Mouse (Mus musculus) kidney, embryonic 14.5 days (tissue): Measurements from ENCODE around the gene Htra1. TPM values are rescaled to one million over a fixed set of nuclear protein-coding genes. Genes with fewer than 3 reads are reported as not detected.

Experiments used
- ATAC-seq: fragments of 200-750 bp; cut with Nextera tagmentation; 2 replicates; pipeline ENCODE4 v1.8.0; 2017; ENCODE audit warnings: moderate number of reproducible peaks, mild to moderate bottlenecking, moderate TSS enrichment, moderate library complexity; ENCODE audit not compliant: low FRiP score, low TSS enrichment
- H3K27ac ChIP-seq: fragments of 300-500 bp; sonication (generic); 2 replicates; pipeline ENCODE4 v1.5.1; 2014; ENCODE audit warnings: low read depth, mild to moderate bottlenecking, low read length, moderate library complexity, mixed read lengths
- H3K27me3 ChIP-seq: fragments of 300-500 bp; sonication (generic); 2 replicates; pipeline ENCODE4 v1.6.1; 2014; ENCODE audit warnings: mild to moderate bottlenecking, low read length; ENCODE audit not compliant: control insufficient read depth, insufficient read depth
- H3K36me3 ChIP-seq: fragments of 300-500 bp; sonication (generic); 2 replicates; pipeline ENCODE4 v1.6.1; 2014; ENCODE audit warnings: low read length, mixed read lengths; ENCODE audit not compliant: control insufficient read depth, insufficient read depth
- H3K4me1 ChIP-seq: fragments of 300-500 bp; sonication (generic); 2 replicates; pipeline ENCODE4 v1.6.1; 2014; ENCODE audit warnings: low read length, mixed read lengths; ENCODE audit not compliant: control insufficient read depth, insufficient read depth
- H3K4me2 ChIP-seq: fragments of 300-500 bp; sonication (generic); replicated peaks from 2 replicates; pipeline ENCODE4 v1.6.1; 2014; ENCODE audit warnings: low read depth, mild to moderate bottlenecking, low read length
- H3K4me3 ChIP-seq: fragments of 300-500 bp; sonication (generic); 2 replicates; pipeline ENCODE4 v1.5.1; 2014; ENCODE audit warnings: mild to moderate bottlenecking, low read length
- H3K9ac ChIP-seq: fragments of 300-500 bp; sonication (generic); 2 replicates; pipeline ENCODE4 v1.6.1; 2014; ENCODE audit warnings: low read depth, mild to moderate bottlenecking, low read length, moderate library complexity
- H3K9me3 ChIP-seq: fragments of 300-500 bp; sonication (generic); 2 replicates; pipeline ENCODE4 v1.6.1; 2016; ENCODE audit warnings: low read length; ENCODE audit not compliant: control insufficient read depth
- WGBS: fragments of 180-500 bp; shearing (Covaris S2); extraction: QIAGEN DNeasy Blood & Tissue Kit; methylation state at CpG from one replicate; pipeline ENCODE4 v1.1.7; 2014; 5-methylcytosine and 5-hydroxymethylcytosine counted together
- polyA plus RNA-seq: library from polyadenylated mRNA; unstranded; fragments of >200 nt; fragmentation: Nextera tagmentation; extraction: Ambion mirVana; gene quantifications from 2 replicates; pipeline ENCODE4 v1.2.1, GENCODE M21; 2014

Gene Htra1
- polyA plus RNA-seq, 1 experiment from 2014 or later, result 3.0 TPM

DNA sequence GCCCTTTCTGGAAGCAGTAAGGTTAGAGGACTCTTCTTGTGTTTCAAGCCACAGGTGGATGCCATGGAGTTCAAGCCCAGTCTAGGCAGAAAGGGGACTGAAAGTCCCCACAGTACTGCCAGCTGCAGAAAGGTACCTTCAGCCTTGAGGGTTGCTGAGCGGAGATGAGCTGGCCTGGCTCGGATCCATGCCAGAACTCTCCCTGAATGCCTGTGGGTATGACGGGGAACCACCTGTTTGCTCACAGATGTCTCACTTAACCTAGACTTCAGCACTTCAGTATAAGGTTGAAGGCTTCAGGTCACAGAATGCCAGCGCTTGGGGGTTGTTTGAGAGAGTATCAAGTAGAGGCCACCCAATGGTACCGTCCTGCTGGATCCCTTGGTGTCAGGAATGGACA lies 44.2 kb downstream of the Htra1 start:
- Histone ChIP-seq H3K9ac (no peak overlapping the region), H3K36me3 (no peaks in the 10 kb centered on the region), H3K4me1 (peaks cover 11% of the 10 kb centered on the region), H3K4me3 (no peak overlapping the region), H3K27ac (no peak overlapping the region), H3K27me3 (no peaks in the 10 kb centered on the region), H3K9me3 (no peaks in the 10 kb centered on the region), H3K4me2 (no peak overlapping the region)
- no peak for ATAC-seq
- 94% methylated on average over 5 of the region's 5 CpGs for WGBS

- Histone ChIP-seq H3K27ac (no peak overlapping the region), H3K4me1 (0 out of 2 replicates have a peak, but pooled peaks cover 6% of the 10 kb centered on the region), H3K4me3 (no peak overlapping the region), H3K4me2 (no peak overlapping the region), H3K9ac (no peak overlapping the region), H3K9me3 (no peaks in the 10 kb centered on the region), H3K27me3 (no peaks in the 10 kb centered on the region), H3K36me3 (no peaks in the 10 kb centered on the region)
- peak; percentile 79 for ATAC-seq
- 36% methylated on average over 4 of the region's 4 CpGs for WGBS
Measured at GRCm38 (mm10) chr7:130982371-130982770, 46.5 kb downstream of the Htra1 start.

- Histone ChIP-seq H3K4me2 (no peak overlapping the region), H3K4me3 (no peak overlapping the region), H3K9ac (no peak overlapping the region), H3K4me1 (0 out of 2 replicates have a peak, but pooled peaks cover 3% of the 10 kb centered on the region), H3K27me3 (no peaks in the 10 kb centered on the region), H3K9me3 (no peaks in the 10 kb centered on the region), H3K27ac (no peak overlapping the region), H3K36me3 (no peaks in the 10 kb centered on the region)
- no peak for ATAC-seq
- 76% methylated on average over 3 of the region's 3 CpGs for WGBS
Measured at GRCm38 (mm10) chr7:130982881-130983280, 47.0 kb downstream of the Htra1 start.

GRCm38 (mm10) chr7:130984294-130984693 lies 48.4 kb downstream of the Htra1 start:
- Histone ChIP-seq H3K4me2 (no peak overlapping the region), H3K9ac (no peak overlapping the region), H3K27me3 (no peaks in the 10 kb centered on the region), H3K36me3 (no peaks in the 10 kb centered on the region), H3K4me3 (no peak overlapping the region), H3K4me1 (0 out of 2 replicates have a peak, but pooled peaks cover 2% of the 10 kb centered on the region), H3K9me3 (no peaks in the 10 kb centered on the region), H3K27ac (no peak overlapping the region)
- WGBS, result 71% methylated on average over 7 of the region's 7 CpGs
- ATAC-seq, result no peak

GRCm38 (mm10) chr7:130985193-130985592 lies 49.3 kb downstream of the Htra1 start:
- 76% methylated on average over 12 of the region's 12 CpGs for whole genome bisulfite sequencing

DNA sequence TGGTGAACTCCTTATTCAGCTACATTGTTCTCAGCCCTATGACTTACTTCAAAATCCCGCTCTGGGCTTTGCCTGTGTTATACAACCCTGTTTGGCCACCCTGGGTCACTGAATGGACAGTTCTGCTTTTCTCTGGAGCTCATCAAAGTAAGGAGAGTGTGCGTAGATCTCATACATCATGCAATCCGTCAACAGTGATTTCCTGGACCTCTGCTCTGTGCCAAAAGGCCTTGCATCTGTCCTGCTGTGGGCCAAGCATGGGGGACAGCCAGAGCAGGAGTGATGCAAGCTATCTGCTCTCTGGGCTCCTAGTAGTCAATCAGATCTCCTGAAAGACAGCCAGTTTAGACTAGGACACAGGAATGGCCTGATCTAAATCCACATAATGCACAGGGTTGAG lies 49.8 kb downstream of the Htra1 start:
- 68% methylated on average over 3 of the region's 3 CpGs for WGBS
- H3K9ac ChIP-seq, result no peak overlapping the region
- H3K9me3 ChIP-seq, result no peaks in the 10 kb centered on the region
- no peaks in the 10 kb centered on the region for H3K27me3 ChIP-seq
- H3K4me2 ChIP-seq, result no peak overlapping the region
- ATAC-seq, result no peak
- H3K4me1 ChIP-seq, result 0 out of 2 replicates have a peak, but pooled peaks cover 2% of the 10 kb centered on the region
- H3K36me3 ChIP-seq, result no peaks in the 10 kb centered on the region
- H3K27ac ChIP-seq, result no peak overlapping the region
- no peak overlapping the region for H3K4me3 ChIP-seq

More at GRCm38 (mm10) chr7:130985193-130985592, 49.3 kb downstream of the Htra1 start:
- Histone ChIP-seq H3K4me2 (no peak overlapping the region), H3K4me1 (0 out of 2 replicates have a peak, but pooled peaks cover 2% of the 10 kb centered on the region), H3K4me3 (no peak overlapping the region), H3K9ac (no peak overlapping the region), H3K27me3 (no peaks in the 10 kb centered on the region), H3K9me3 (no peaks in the 10 kb centered on the region), H3K27ac (no peak overlapping the region), H3K36me3 (no peaks in the 10 kb centered on the region)
- no peak for ATAC-seq

- Histone ChIP-seq H3K4me1 (no peaks in the 10 kb centered on the region), H3K36me3 (no peaks in the 10 kb centered on the region), H3K27ac (no peak overlapping the region), H3K9me3 (no peaks in the 10 kb centered on the region), H3K9ac (no peak overlapping the region), H3K4me3 (no peak overlapping the region), H3K27me3 (no peaks in the 10 kb centered on the region), H3K4me2 (no peak overlapping the region)
- WGBS, result 72% methylated on average over 5 of the region's 5 CpGs
- ATAC-seq, result no peak
Measured at GRCm38 (mm10) chr7:130988146-130988545, 52.2 kb downstream of the Htra1 start.

DNA sequence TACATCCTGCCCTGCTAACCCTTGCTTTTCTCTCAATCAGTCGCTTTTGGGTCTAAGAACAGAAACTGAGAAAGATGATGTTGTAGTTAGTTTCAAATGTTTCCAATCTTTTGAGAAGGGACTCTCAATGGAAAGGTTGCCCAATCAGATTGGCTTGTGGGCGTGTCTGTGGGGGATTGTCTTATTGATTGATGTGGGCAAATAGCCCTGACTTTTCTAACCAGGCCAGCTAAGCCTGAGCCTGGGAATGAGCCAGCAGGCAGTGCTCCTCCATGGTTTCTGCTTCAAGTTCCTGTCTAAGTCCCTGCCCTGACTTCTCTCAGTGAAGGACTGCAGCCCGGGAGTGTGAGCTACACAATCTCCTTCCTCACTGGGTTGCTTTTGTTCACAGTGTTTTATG lies 53.5 kb downstream of the Htra1 start:
- H3K27ac ChIP-seq, result no peak overlapping the region
- H3K4me2 ChIP-seq, result no peak overlapping the region
- WGBS, result 58% methylated on average over 3 of the region's 3 CpGs
- no peak for ATAC-seq
- no peaks in the 10 kb centered on the region for H3K27me3 ChIP-seq
- no peak overlapping the region for H3K9ac ChIP-seq
- H3K4me1 ChIP-seq, result no peaks in the 10 kb centered on the region
- H3K9me3 ChIP-seq, result no peaks in the 10 kb centered on the region
- H3K4me3 ChIP-seq, result no peak overlapping the region
- no peaks in the 10 kb centered on the region for H3K36me3 ChIP-seq

DNA sequence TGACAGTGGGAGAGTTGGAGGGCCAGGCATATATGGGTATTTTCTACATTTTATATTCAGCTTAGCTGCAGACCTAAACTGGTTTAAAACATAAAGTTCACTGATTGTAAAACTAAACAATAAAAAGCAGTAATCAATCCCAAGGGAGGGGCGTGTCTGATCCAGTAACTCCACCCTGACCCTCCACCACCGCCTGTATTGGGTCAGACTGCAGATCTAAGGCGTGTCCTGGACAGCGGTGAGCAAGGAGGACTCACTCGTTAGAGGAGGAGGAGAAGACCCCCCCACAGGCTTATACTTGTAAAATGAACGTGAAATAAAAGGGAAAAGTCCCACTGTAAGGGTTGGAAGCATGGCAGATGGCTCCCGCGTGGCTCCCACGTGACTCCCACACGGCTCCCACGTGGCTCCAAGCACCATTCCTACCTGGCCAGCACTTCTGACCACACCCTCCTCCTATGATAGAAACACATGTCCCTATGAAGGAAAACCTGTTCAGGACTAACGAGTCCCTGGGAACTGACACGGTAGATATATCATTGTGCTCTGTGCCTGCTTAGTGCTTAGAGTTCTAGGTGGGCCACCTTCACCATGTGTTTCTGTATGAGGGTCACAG lies 55.4 kb downstream of the Htra1 start:
- ATAC-seq, result no peak
- Histone ChIP-seq H3K27me3 (no peaks in the 10 kb centered on the region), H3K27ac (no peak overlapping the region), H3K4me2 (no peak overlapping the region), H3K4me1 (no peaks in the 10 kb centered on the region), H3K4me3 (no peak overlapping the region), H3K9me3 (no peaks in the 10 kb centered on the region), H3K36me3 (no peaks in the 10 kb centered on the region), H3K9ac (no peak overlapping the region)
- 86% methylated on average over 13 of the region's 13 CpGs for WGBS
